Mouse (Mus musculus) cortical plate, adult 2 months (tissue): Measurements from ENCODE around the gene Tmem184b.

Source experiments
- CTCF ChIP-seq: fragments of 200-500 bp; IDR thresholded peaks from 2 replicates; pipeline ENCODE4 v1.5.1; 2011; ENCODE audit warnings: mild to moderate bottlenecking, control low read depth, low read length; ENCODE audit not compliant: insufficient read depth; ENCODE audit errors: extremely low read depth
- POLR2A ChIP-seq: fragments of 200-500 bp; IDR thresholded peaks from 2 replicates; pipeline ENCODE4 v1.6.1; 2011; ENCODE audit warnings: mild to moderate bottlenecking, low read length, control low read depth; ENCODE audit not compliant: insufficient read depth; ENCODE audit errors: extremely low read depth

DNA sequence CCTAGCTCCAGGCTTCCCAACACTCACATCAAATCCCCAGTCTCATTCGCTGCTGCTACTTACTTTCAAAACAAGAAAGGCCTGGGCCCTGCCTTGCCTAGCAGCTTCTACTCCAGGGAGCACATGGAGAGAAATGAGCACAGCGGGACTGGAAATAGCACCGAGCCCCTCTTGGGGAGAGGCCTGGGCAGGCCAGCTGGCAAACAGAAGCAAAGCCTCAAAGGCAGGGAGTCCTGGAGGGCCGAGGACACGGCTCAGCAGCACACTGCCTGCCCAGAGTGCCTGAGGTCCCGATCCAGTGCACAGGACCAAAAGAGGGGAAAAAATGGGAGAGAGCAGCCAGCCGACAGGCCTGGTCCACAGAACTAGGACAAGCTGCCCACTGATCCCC is 2.4 kb downstream of the Tmem184b start:
- TF ChIP-seq CTCF (no peak), POLR2A (no peak)
